Mouse (Mus musculus) lung, embryonic 14.5 days (tissue): ENCODE results near the gene Myo10. TPM values are rescaled to one million over a fixed set of nuclear protein-coding genes. Genes with fewer than 3 reads are reported as not detected.

Experiments used
- ATAC-seq: fragments of 200-750 bp; cut with Nextera tagmentation; 2 replicates; pipeline ENCODE4 v1.8.0; 2017; ENCODE audit warnings: mild to moderate bottlenecking, moderate TSS enrichment, moderate library complexity; ENCODE audit not compliant: insufficient read depth
- DNase-seq: peaks from one replicate; pipeline ENCODE4 v3.0.0-alpha.2; 2015
- H3K27ac ChIP-seq: fragments of 300-500 bp; sonication (generic); 2 replicates; pipeline ENCODE4 v1.5.1; 2014; ENCODE audit warnings: low read depth, mild to moderate bottlenecking, moderate library complexity
- H3K27me3 ChIP-seq: fragments of 300-500 bp; sonication (generic); 2 replicates; pipeline ENCODE4 v1.6.1; 2014; ENCODE audit warnings: low read length, control low read depth; ENCODE audit not compliant: insufficient read depth
- H3K36me3 ChIP-seq: fragments of 300-500 bp; sonication (generic); 2 replicates; pipeline ENCODE4 v1.6.1; 2014; ENCODE audit warnings: control low read depth; ENCODE audit not compliant: insufficient read depth
- H3K4me1 ChIP-seq: fragments of 300-500 bp; sonication (generic); 2 replicates; pipeline ENCODE4 v1.6.1; 2014; ENCODE audit warnings: antibody characterized with exemption, control low read depth; ENCODE audit not compliant: insufficient read depth
- H3K4me2 ChIP-seq: fragments of 300-500 bp; sonication (generic); 2 replicates; pipeline ENCODE4 v1.6.1; 2014; ENCODE audit warnings: mild to moderate bottlenecking
- H3K4me3 ChIP-seq: fragments of 300-500 bp; sonication (generic); 2 replicates; pipeline ENCODE4 v1.5.1; 2014; ENCODE audit warnings: low read depth, low read length
- H3K9ac ChIP-seq: fragments of 300-500 bp; sonication (generic); 2 replicates; pipeline ENCODE4 v1.6.1; 2014
- H3K9me3 ChIP-seq: fragments of 300-500 bp; sonication (generic); 2 replicates; pipeline ENCODE4 v1.6.1; 2016; ENCODE audit warnings: low read depth, low read length, control low read depth
- CTCF ChIP-seq: IDR thresholded peaks from 2 replicates; pipeline ENCODE4 v1.5.1; 2016; ENCODE audit warnings: antibody characterized with exemption, low read depth
- WGBS: fragments of 180-500 bp; shearing (Covaris S2); extraction: QIAGEN DNeasy Blood & Tissue Kit; methylation state at CpG from one replicate; pipeline ENCODE4 v1.1.7; 2014; 5-methylcytosine and 5-hydroxymethylcytosine counted together
- polyA plus RNA-seq: library from polyadenylated mRNA; unstranded; fragments of >200 nt; fragmentation: Nextera tagmentation; extraction: Ambion mirVana; gene quantifications from 2 replicates; pipeline ENCODE4 v1.2.1, GENCODE M21; 2014

Gene Myo10
- polyA plus RNA-seq, 1 experiment from 2014 or later = 54.8 TPM

GRCm38 (mm10) chr15:25753878-25754277 is 131.6 kb downstream of the Myo10 start:
- Histone ChIP-seq H3K4me2 (no peak overlapping the region), H3K9ac (no peak overlapping the region), H3K9me3 (no peaks in the 10 kb centered on the region), H3K4me1 (no peaks in the 10 kb centered on the region; the same call in 1 of the 2 replicates), H3K36me3 (peaks cover 23% of the 10 kb centered on the region; the same call in 1 of the 2 replicates), H3K4me3 (no peak overlapping the region), H3K27me3 (no peaks in the 10 kb centered on the region), H3K27ac (no peak overlapping the region; the same call in 1 of the 2 replicates)
- no peak for ATAC-seq
- DNase-seq = no peak
- TF ChIP-seq CTCF = no peak

GRCm38 (mm10) chr15:25754342-25754951 is 132.1 kb downstream of the Myo10 start:
- no peak for ATAC-seq

GRCm38 (mm10) chr15:25755536-25755935 is 133.2 kb downstream of the Myo10 start:
- H3K36me3 ChIP-seq = peaks cover 19% of the 10 kb centered on the region; the same call in 1 of the 2 replicates
- no peak overlapping the region for H3K27ac ChIP-seq
- H3K4me1 ChIP-seq = no peaks in the 10 kb centered on the region; the same call in 1 of the 2 replicates
- no peak for TF ChIP-seq CTCF
- 68% methylated on average over 6 of the region's 6 CpGs for WGBS
- no peak overlapping the region for H3K4me3 ChIP-seq
- H3K9ac ChIP-seq = no peak overlapping the region
- no peak overlapping the region for H3K4me2 ChIP-seq
- no peaks in the 10 kb centered on the region for H3K27me3 ChIP-seq
- no peak for DNase-seq
- no peak for ATAC-seq
- H3K9me3 ChIP-seq = no peaks in the 10 kb centered on the region

More at GRCm38 (mm10) chr15:25754342-25754951, 132.1 kb downstream of the Myo10 start:
- no peaks in the 10 kb centered on the region; the same call in 1 of the 2 replicates for H3K4me1 ChIP-seq
- 37% methylated on average over 13 of the region's 13 CpGs for WGBS
- no peak for TF ChIP-seq CTCF
- H3K9me3 ChIP-seq = no peaks in the 10 kb centered on the region
- H3K9ac ChIP-seq = no peak overlapping the region
- H3K4me2 ChIP-seq = no peak overlapping the region
- H3K36me3 ChIP-seq = peaks cover 19% of the 10 kb centered on the region; the same call in 1 of the 2 replicates
- no peaks in the 10 kb centered on the region for H3K27me3 ChIP-seq
- H3K27ac ChIP-seq = no peak overlapping the region; the same call in 1 of the 2 replicates
- H3K4me3 ChIP-seq = no peak overlapping the region
- no peak for DNase-seq

GRCm38 (mm10) chr15:25756072-25756471 is 133.7 kb downstream of the Myo10 start:
- Histone ChIP-seq H3K27me3 (no peaks in the 10 kb centered on the region), H3K9ac (no peak overlapping the region), H3K27ac (no peak overlapping the region), H3K4me1 (no peaks in the 10 kb centered on the region; the same call in 1 of the 2 replicates), H3K4me2 (no peak overlapping the region), H3K36me3 (peaks cover 16% of the 10 kb centered on the region; the same call in 1 of the 2 replicates), H3K4me3 (no peak overlapping the region), H3K9me3 (no peaks in the 10 kb centered on the region)
- WGBS = 64% methylated on average over 3 of the region's 3 CpGs
- ATAC-seq (no peak), DNase-seq (no peak)
- TF ChIP-seq CTCF = no peak

GRCm38 (mm10) chr15:25758037-25758436 is 135.7 kb downstream of the Myo10 start:
- peak overlapping the region; percentile 90 for H3K27ac ChIP-seq
- peak overlapping the region; percentile 43 for H3K4me2 ChIP-seq
- 41% methylated on average over 10 of the region's 10 CpGs for WGBS
- ATAC-seq (no peak), DNase-seq (peak; percentile 39)
- peaks cover 9% of the 10 kb centered on the region for H3K4me1 ChIP-seq
- H3K27me3 ChIP-seq = no peaks in the 10 kb centered on the region
- no peaks in the 10 kb centered on the region for H3K9me3 ChIP-seq
- no peak overlapping the region; the same call in 1 of the 2 replicates for H3K9ac ChIP-seq
- peaks cover 13% of the 10 kb centered on the region; the same call in 1 of the 2 replicates for H3K36me3 ChIP-seq
- H3K4me3 ChIP-seq = 0 out of 2 replicates have a peak overlapping the region, but pooled peaks have one; percentile 2
- no peak for TF ChIP-seq CTCF

- H3K9ac ChIP-seq = peak overlapping the region; percentile 47
Observed at GRCm38 (mm10) chr15:25758500-25759086, 136.3 kb downstream of the Myo10 start.

GRCm38 (mm10) chr15:25760304-25760703 is 138.0 kb downstream of the Myo10 start:
- Histone ChIP-seq H3K36me3 (peaks cover 13% of the 10 kb centered on the region; the same call in 1 of the 2 replicates), H3K9me3 (no peaks in the 10 kb centered on the region), H3K27me3 (no peaks in the 10 kb centered on the region), H3K27ac (peak overlapping the region; percentile 95; the same call in 1 of the 2 replicates), H3K9ac (no peak overlapping the region), H3K4me1 (peaks cover 9% of the 10 kb centered on the region), H3K4me2 (peak overlapping the region; percentile 55), H3K4me3 (peak overlapping the region; percentile 31)
- TF ChIP-seq CTCF = no peak
- DNase-seq (peak; percentile 18), ATAC-seq (no peak)
- WGBS = 71% methylated on average over 5 of the region's 5 CpGs

More at GRCm38 (mm10) chr15:25758500-25759086, 136.3 kb downstream of the Myo10 start:
- WGBS = 56% methylated on average over 15 of the region's 15 CpGs
- H3K27me3 ChIP-seq = no peaks in the 10 kb centered on the region
- H3K36me3 ChIP-seq = peaks cover 19% of the 10 kb centered on the region; the same call in 1 of the 2 replicates
- peak overlapping the region; percentile 31 for H3K4me3 ChIP-seq
- H3K27ac ChIP-seq = peak overlapping the region; percentile 95
- DNase-seq (peak; percentile 86), ATAC-seq (peak; percentile 87)
- peak overlapping the region; percentile 55 for H3K4me2 ChIP-seq
- 0 out of 2 replicates have a peak, but pooled peaks have one; percentile 15 for TF ChIP-seq CTCF
- no peaks in the 10 kb centered on the region for H3K9me3 ChIP-seq
- H3K4me1 ChIP-seq = peaks cover 9% of the 10 kb centered on the region
